Mouse (Mus musculus) adrenal gland, postnatal 14 days (tissue): ENCODE measurements around the gene Fcgr2b. TPM values are rescaled to one million over a fixed set of nuclear protein-coding genes. Genes with fewer than 3 reads are reported as not detected.
"Not testable (repeated sequence)": the region's sequence is repeated elsewhere in the genome, so short reads cannot be mapped to it uniquely, and the experiment has no call there.

Source experiments
- DNase-seq: peaks from one replicate; pipeline ENCODE4 v3.0.0; 2021; ENCODE audit warnings: mixed read lengths
- long read RNA-seq, 2 experiments: library from polyadenylated mRNA; stranded (forward); transcript quantifications; one replicate each; pipeline ENCODE4 v2.0.0; 2021
- total RNA-seq: library from RNA; stranded (reverse); gene quantifications from 2 replicates; pipeline ENCODE4 v1.2.3, GENCODE M21; 2021

The Fcgr2b gene
- total RNA-seq: 7.9 and 9.2 TPM in 2 replicates
- long read RNA-seq, experiment 1, partial matches to known transcripts: 0 of 1 reads
- long read RNA-seq, experiment 1, other reads (novel, unspliced or antisense): 0 of 1 reads
- long read RNA-seq, experiment 2, partial matches to known transcripts: 0 of 3 reads
- long read RNA-seq, experiment 2, other reads (novel, unspliced or antisense): 0 of 3 reads

DNA sequence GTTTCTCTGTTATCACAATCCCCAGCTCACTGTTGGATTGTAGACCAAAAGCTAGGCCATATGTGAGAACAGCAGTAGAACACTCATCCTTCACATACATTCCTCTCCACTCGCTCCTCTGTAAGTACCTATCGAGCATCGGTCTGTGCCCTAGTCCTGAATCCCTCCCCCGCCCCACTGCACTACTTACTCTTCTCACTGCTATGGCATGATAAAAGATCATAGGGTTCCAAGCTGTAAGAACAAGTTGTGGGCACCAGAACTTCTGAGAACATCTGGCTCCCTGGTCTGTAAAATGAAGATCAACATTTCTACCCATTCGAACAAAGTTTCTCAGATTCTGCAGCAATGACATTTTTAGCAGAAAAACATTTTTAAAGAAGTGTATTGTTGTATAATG is at the start of gene Fcgr2b:
TSS of gene Fcgr2b (minus strand) at position 101 of the 400 bp plus-strand sequence.
- DNase-seq: no peak

DNA sequence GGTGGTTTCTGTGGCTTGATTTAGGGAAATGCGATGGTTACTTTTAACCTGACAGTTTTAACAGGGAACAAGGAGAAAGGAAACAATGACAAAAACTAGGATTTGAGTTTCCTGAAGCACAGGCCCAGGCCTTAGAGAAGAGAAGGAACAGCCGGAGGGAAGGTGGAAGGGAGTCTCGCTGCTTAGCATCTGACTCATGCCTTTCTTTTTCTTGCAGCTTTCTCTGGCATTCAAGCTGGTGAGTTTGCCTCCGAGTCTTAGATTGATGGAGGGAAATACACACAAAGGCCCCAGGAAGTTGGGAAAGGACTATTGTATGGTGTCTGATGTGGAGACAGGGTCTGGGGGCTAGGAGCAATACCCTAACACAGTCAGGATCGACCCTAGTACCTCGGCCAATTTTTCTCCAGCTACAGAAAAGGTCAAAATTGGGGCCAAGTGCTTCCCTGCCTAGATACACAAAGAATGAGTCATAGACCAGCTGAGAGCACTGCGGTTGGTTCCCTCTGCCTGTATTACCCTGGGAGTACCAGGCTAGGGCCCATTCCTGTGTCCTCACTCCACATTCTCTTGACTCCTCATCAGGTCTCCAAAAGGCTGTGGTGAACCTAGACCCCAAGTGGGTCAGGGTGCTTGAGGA is 43.1 kb upstream of the Fcgr2b start:
- DNase-seq: peak; percentile 29

DNA sequence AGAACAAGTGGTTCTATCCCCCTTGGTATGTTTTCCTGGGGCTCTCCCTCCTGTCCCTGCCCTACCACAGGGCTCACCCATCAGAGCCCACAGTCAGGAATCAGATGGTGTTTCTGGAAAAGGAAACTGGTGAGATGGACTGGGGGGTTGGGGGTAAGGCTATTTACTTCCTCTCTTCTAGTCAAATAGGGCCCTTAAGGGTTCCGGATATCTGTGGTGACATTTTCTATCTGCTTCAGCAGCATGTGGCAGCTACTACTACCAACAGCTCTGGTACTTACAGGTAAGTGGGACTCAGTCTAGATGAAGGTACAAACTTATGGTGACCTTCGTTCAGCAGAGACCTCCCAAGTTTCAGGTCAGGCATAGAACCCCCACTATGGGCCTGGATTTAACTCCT is 42.4 kb upstream of the Fcgr2b start, which contains the start of gene Fcgr4:
TSS of gene Fcgr4 (plus strand) at position 184 of the 400 bp plus-strand sequence.
- no peak for DNase-seq

DNA sequence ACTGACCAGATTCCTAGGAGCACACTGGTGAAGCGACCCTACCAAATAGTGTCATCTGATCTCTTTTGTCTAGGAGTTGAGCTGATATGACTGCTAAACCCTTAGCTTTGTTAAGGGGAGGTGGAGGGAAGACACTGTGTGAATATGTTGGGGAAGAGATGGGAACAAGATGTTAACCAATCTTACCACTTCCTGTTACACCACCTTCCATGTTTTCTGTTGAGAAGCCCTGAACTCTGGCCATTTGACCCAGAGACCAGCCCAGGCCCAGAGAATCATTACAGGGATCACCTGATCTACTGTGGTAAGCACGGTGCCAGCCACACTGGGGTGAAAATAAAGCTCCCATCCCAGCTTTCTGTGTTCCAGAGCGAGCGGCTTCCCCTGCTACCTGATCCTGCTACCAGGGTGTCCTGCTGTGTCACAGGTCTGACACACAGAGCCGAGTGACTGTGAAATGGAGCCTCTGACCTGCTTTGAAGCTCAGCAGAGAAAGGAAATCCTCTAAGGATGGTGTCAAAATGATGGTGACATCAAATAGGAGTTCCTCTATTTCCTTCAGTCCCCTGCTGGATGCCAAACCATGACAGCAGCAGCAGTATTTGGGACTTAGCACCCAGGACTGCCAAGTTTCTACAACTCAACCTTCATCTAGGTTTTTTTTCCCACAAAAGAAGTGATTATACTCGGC is 41.3 kb upstream of the Fcgr2b start:
- no peak for DNase-seq

DNA sequence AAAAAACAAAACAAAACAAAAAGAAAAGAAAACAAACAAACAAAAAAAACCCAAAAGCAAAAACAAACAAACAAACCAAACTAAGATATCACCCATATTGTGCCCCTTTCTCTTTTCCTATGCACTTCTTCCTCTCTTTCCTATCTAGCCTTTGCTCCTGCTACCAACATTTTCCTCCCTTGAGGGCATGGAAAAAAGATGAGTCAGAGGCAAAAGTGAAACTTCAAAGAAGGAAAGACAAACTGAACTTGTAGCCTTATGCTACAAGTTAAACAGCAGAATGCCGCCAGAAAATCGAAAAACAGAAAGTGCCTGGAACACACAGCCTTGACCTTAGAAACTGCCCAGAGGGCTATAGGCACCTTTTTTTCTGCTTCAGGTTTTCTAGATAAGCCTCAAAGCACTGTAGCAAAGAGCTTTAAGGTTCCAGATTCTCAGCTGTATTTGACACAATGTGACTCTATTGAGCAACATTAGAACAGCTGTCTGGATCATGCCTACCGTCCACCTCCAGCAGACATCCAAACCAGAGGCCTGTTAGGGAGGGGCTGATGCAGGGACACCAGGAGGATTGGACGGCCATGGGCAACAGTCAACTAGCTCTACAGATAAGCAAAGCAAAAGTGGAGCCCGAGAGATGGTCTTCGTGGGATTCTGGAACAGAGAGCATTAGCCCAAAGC is 40.5 kb upstream of the Fcgr2b start:
- DNase-seq: peak; percentile 14

DNA sequence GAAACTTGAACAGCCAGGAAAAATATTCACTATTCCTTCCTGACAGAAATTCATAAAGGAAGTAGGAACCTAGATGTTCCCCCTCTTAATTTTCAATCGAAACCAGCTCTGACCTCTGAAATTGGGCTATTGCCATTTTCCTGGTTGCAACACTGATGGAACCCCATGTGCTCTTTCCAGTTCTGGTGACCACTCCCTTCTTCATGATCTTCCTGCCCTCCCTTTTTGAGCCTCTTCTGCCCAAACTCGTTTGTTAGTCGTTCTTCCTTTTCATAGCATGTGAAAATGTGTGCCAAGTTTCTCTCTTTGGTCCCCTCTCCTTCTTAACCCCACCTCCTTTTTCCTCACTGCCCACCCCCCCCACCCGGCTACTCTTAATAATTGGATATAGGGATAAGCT is 35.4 kb upstream of the Fcgr2b start:
- DNase-seq: no peak

DNA sequence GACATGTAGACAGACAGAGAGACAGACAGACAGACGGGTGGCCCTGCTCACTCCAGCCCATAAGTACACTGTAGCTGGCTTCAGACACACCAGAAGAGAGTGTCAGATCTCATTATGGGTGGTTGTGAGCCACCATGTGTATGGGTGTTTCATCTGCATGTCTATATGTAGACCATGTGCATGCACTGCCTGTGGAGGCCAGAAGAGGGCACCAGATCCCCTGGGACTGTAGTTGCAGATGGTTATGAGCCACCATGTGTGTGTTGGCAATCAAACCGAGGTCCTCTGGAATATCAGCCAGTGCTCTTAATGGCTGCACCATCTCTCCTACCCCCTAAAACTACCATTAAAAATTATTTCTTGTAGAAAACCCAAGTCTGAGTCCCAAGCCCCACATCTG is 30.6 kb upstream of the Fcgr2b start:
- DNase-seq: peak; percentile 32

DNA sequence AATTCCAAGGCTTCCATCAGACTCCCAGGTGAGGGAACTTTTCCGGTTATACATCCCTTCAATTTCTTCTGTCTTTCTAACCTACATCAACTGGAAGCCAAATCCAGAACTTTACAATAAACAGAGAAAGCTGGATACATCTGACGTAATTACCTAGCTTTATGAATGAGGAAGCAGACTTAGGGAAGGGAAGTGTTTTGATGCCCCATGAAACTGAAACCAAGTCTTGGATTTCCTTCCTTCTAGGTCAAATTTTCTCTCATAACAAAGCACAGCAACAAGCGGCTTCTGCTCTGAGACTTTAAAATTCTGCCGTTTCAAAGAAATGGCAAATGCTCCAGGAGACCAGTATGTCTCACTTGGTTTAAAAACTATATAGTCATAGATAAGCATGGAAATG is 30.0 kb upstream of the Fcgr2b start:
- DNase-seq: no peak

DNA sequence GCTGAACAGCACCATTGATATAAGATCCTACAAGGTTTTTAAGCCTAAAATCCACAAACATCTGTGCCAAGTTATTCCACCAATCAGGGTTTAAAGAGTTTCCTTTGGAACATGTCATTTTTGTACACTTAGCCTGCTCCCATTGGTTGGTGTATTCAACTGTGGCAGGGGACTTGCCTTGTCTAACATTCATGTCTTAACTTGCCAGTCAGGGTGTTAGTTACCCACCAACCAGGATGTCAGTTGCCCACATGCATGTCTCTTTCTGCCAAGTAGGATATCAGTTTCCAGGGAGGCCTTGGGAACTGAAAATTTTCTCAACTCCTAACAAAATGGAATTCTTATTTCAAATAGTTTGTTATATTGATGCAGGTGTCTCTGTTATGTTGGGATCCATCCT is 29.2 kb upstream of the Fcgr2b start:
- DNase-seq: no peak

DNA sequence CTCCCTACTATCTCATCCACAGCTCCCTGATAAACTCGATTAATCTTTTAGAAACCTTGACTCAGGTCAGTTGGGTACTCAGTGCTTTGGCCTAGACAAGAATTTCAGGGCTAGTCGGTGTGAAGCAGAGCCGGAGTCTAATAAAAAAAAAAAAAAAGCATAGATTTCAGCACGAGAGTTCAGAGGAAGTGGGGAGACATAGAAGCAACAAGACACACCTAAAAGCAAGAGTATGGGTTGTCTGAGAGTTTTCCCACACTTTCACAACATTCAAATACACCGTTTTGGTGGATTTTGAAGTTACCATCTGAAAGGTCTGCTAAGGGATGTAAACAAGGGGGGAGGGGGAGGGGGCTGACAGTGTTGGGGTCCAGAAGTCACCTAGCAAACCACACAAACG is 28.7 kb upstream of the Fcgr2b start:
- DNase-seq: no peak

DNA sequence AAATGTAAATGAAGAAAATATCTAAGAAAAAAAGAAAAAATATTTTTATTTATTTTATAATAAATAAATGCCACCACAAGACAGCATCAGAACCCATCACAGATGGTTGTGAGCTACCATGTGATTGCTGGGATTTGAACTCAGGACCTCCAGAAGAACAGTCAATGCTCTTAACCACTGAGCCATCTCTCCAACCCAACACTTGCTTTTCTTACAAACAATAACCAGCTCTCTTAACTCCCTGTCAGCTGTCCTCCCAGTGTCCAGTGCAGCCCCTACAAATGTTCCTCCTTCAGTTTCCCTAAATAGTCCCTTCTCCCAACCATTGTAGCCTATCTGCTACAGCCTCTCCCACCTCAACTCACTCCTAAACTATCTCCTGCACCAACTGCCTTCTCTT is 23.5 kb upstream of the Fcgr2b start:
- DNase-seq: no peak

DNA sequence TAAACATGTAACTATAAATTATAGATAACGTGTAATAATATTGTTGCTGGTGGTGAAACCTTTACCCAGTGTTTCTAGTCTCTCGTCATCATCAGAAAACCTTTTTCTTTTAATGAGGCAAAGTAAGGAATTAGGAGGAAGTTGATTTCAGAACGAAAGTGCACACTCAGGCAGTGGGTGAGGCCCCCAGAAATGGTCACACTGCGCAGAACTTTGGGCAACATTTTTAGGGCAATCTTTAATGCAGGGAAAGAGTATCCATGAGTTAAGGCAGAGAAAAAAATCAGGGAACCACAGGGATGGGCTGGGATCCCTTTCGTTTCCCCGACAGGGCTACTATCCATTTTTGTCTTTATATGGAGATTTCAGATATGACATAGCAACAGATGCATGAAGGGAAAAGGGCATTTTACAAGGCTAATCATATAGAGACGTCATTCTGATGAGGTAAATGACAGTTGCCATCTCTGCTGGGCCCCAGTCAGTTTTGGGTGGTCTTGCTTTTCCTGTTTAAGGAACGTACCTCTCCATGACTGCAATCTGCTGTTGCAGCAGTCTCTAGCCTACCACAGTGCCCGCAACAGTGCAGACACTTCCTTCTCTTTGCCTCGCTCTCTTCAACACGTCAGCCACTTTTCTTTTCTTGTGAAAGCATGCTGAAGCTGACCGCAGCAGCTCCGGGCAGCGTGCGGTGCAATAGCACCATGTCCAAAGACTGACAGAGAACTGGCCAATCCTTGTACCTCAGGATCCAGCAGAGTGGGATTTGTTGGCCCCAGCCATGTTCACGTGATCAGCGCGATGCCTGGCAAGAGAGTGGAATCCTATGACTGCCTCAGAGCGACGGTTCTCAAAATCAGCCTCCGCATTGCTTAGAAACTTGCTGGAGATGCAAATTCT is 21.7 kb upstream of the Fcgr2b start:
- peak; percentile 34 for DNase-seq

DNA sequence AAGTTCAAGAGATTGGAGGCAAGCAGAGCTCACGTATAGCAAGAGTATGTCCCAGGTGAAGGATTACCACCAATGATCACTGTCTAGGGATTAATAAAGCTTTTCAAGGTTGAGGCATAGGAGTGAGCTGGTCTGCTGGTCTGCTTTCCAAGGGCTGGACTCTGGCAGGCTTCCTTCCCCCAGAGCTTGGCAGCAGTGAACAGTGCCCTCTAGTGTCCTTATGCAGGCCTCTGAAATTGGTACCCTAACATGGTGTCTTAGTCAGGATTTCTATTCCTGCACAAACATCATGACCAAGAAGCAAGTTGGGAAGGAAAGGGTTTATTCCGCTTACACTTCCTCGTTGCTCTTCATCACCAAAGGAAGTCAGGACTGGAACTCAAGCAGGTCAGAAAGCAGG is 20.4 kb upstream of the Fcgr2b start:
- DNase-seq: peak; percentile 84

DNA sequence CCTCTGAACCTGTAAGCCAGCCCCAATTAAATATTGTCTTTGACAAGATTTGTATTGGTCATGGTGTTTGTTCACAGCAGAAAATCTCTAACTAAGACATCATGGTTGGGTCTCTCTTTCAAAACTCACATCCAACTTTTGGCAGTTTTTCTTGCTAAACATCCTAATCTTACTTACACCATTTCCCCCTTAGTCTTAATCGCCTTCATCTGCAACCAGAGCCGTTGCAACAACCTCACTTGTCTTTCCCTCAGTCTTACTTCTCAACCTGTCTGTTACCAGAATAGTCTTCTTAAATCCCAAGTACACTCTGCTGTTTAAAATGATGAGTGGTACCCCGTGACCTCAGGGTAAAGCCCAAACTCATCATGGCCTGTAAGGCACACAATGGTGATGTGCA is 19.7 kb upstream of the Fcgr2b start:
- no peak for DNase-seq

DNA sequence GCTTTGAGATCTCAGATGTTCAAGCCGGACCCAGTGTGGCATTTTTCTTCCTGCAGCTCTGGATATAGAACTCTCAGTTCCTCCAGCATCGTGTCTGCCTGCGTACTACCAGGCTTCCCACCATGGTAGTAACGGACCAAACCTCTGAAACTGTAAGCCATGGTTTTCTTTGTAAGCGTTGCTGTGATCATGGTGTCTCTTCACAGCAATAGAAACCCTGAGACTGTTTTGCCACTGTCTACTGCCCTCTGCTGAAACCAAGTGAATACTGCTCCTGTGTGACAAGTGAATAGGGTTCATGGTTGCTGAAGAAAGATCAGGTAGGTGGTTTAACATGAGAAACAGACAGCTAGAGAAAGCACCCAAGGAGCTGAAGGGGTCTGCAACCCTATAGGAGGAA is 16.2 kb upstream of the Fcgr2b start:
- peak; percentile 49 for DNase-seq

DNA sequence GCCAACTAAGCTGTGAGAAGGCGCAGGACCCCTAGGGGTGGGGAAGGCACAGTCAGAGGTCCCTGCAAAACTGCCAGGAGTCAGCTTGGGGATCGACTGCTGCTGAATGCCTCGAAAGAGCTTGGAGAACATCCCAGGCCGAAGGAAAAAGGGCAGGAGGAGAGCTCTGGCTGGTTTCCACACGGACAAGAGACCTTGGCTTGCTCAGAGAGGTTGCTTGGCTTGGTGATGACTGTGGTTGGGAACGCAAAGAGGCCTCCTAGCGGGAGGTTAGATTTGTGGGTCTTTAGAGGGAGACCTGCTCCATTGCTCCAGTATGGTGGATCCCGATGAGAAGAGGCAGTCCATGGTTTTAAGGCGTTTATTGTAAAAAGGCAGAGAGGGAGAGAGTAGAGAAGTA is 13.3 kb upstream of the Fcgr2b start:
- peak; percentile 52 for DNase-seq

DNA sequence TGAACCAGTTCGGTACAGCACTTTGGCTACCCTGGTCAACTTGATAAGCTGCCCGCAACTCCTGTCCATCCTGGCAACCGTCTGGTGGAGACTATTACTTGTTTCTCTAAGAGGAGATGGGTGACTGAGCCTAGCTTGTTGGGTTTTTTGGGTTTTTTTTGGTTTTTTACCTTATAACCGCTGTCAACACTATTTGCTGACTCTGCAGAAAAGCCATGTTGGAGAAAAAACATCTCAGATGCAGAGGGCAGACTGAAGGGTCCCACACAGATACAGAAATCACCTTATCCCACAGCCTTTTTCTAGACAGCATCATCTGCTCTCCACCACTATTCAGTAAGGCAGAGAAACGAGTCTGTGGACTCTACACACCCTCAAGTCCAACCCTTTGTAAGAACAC is 9.5 kb upstream of the Fcgr2b start:
- no peak for DNase-seq

DNA sequence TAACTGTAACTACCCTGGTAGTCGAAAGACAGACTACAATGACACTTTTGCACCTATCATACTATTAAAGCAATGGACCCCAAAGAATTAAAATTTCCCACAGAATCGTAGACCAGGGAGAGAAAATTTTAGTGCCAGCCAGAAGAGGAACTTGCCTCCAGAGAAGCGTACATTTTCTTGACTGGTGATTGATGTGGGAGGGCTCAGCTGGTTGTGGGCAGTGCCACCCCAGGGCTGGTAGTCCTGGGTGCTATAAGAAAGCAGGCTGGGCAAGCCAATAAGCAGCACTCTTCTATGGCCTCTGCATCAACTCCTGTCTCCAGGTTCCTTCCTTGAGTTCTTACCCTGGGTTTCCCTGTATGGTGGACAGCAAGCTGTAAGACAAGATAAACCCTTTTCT is 8.7 kb upstream of the Fcgr2b start:
- DNase-seq: no peak

DNA sequence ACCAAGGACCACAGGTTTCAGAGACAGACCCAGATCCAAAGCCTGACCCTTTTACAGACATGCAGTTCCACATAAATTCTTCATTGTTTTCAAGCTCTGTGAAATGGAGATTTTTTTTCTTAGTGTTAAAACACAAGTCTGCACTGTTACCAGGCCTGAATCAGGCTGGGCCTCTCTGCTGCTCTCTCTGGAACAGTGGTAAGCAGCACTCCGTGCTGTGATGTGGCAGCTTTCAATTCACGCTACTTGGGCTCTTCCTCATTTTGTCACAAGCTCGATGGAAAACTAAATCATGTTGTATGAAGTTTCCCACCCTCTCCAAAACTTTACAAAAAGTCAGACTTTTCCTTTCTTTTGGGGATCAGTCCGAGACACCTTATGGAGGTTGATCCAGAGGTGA is 6.7 kb upstream of the Fcgr2b start:
- DNase-seq: no peak

DNA sequence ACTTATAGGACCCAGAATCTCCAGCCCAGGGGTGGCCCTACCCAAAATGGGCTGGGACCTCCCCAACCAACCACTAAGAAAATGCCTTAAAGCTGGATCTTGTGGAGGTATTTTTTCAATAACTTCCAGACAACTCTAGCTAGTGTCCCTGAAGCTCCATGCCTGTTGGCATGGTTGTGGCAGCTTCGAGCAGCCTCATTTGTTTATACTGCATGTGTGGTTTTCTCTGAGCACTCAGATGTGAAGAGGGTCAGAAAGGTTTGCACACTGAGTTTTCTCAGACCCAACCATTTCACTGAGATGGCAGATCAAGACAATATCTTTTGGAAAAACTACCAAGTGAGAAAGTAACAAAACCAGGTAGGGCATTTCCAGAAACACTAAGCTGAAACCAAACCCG is 6.0 kb upstream of the Fcgr2b start:
- DNase-seq: no peak

DNA sequence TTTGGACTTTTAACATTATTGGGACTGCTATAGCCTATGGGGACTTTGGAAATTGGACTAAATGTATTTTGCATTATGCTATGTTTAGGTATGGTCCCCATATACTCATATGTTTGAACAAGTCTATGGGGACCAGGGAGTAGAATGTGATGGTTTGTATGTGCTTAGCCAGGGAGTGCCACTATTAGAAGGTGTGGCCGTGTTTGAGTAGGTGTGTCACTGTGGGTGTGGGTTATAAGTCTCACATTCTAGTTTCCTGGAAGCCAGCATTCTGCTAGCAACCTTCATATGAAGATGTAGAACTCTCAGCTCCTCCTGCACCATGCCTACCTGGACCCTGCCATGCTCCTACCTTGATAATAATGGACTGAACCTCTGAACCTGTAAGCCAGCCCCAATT is 5.3 kb upstream of the Fcgr2b start:
- DNase-seq: not testable (repeated sequence)

DNA sequence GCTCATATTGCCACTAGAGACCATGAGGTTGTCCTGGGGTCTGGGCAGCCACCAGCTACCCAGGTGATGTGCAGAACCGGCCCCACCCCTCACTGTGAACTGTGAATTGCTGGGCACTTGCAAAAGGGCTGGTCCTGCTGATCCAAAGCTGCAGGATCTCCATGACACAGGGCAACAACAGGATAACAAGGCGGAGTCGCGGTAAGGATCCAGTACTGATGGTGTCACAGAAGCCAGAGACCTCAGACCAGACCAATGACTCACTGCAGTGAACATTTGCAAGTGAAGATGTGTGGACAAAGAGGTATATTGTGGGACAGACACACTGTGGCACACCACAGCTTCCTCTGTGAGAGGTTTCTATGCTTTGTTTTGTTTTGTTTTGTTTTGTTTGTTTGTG is 2.3 kb upstream of the Fcgr2b start:
- DNase-seq: no peak
